Mouse (Mus musculus) limb, embryonic 12.5 days (tissue): ENCODE data around the gene Sufu. TPM values are rescaled to one million over a fixed set of nuclear protein-coding genes. Genes with fewer than 3 reads are reported as not detected.

Experiments used
- ATAC-seq: fragments of 200-750 bp; cut with Nextera tagmentation; 2 replicates; pipeline ENCODE4 v1.8.0; 2017; ENCODE audit warnings: low read depth, moderate TSS enrichment; ENCODE audit not compliant: insufficient number of reproducible peaks, insufficient read depth, low FRiP score, low TSS enrichment
- H3K27ac ChIP-seq: fragments of 300-500 bp; sonication (generic); 2 replicates; pipeline ENCODE4 v1.5.1; 2016; ENCODE audit warnings: mild to moderate bottlenecking, moderate library complexity
- H3K27me3 ChIP-seq: fragments of 300-500 bp; sonication (generic); 2 replicates; pipeline ENCODE4 v1.6.1; 2016; ENCODE audit warnings: mild to moderate bottlenecking, moderate library complexity
- H3K36me3 ChIP-seq: fragments of 300-500 bp; sonication (generic); 2 replicates; pipeline ENCODE4 v1.6.1; 2016; ENCODE audit warnings: mild to moderate bottlenecking, moderate library complexity
- H3K4me1 ChIP-seq: fragments of 300-500 bp; sonication (generic); replicated peaks from 2 replicates; pipeline ENCODE4 v1.6.1; 2016
- H3K4me2 ChIP-seq: fragments of 300-500 bp; sonication (generic); 2 replicates; pipeline ENCODE4 v1.6.1; 2016; ENCODE audit warnings: mild to moderate bottlenecking, moderate library complexity
- H3K4me3 ChIP-seq: fragments of 300-500 bp; sonication (generic); replicated peaks from 2 replicates; pipeline ENCODE4 v1.5.1; 2016; ENCODE audit warnings: mild to moderate bottlenecking
- H3K9ac ChIP-seq: fragments of 300-500 bp; sonication (generic); replicated peaks from 2 replicates; pipeline ENCODE4 v1.6.1; 2016; ENCODE audit warnings: mild to moderate bottlenecking, moderate library complexity
- H3K9me3 ChIP-seq: fragments of 300-500 bp; sonication (generic); 2 replicates; pipeline ENCODE4 v1.6.1; 2016; ENCODE audit warnings: mild to moderate bottlenecking, moderate library complexity
- WGBS: fragments of 180-500 bp; shearing (Covaris S2); methylation state at CpG from one replicate; pipeline ENCODE4 v1.1.7; 2016; 5-methylcytosine and 5-hydroxymethylcytosine counted together
- polyA plus RNA-seq: library from polyadenylated mRNA; unstranded; fragments of >200 nt; fragmentation: Nextera tagmentation; extraction: Ambion mirVana; gene quantifications from 2 replicates; pipeline ENCODE4 v1.2.1, GENCODE M21; 2016

The Sufu gene
- polyA plus RNA-seq, 1 experiment from 2014 or later, result 44.4 TPM

GRCm38 (mm10) chr19:46533066-46533465 lies 136.4 kb downstream of the Sufu start:
- no peaks in the 10 kb centered on the region for H3K27me3 ChIP-seq
- no peaks in the 10 kb centered on the region for H3K9me3 ChIP-seq
- 56% methylated on average over 4 of the region's 4 CpGs for WGBS
- H3K4me2 ChIP-seq, result no peak overlapping the region
- no peak for ATAC-seq
- H3K4me3 ChIP-seq, result no peak overlapping the region
- H3K4me1 ChIP-seq, result peaks cover 60% of the 10 kb centered on the region
- H3K27ac ChIP-seq, result no peak overlapping the region
- H3K36me3 ChIP-seq, result peaks cover 21% of the 10 kb centered on the region
- no peak overlapping the region for H3K9ac ChIP-seq

GRCm38 (mm10) chr19:46533525-46533924 lies 136.8 kb downstream of the Sufu start:
- Histone ChIP-seq H3K9ac (no peak overlapping the region), H3K27ac (no peak overlapping the region), H3K4me3 (no peak overlapping the region), H3K4me2 (no peak overlapping the region), H3K36me3 (peaks cover 23% of the 10 kb centered on the region), H3K27me3 (no peaks in the 10 kb centered on the region), H3K9me3 (no peaks in the 10 kb centered on the region), H3K4me1 (peaks cover 55% of the 10 kb centered on the region)
- 58% methylated on average over 5 of the region's 5 CpGs for WGBS
- ATAC-seq, result no peak

- Histone ChIP-seq H3K27ac (no peak overlapping the region), H3K4me2 (no peak overlapping the region), H3K9me3 (no peaks in the 10 kb centered on the region), H3K36me3 (peaks cover 27% of the 10 kb centered on the region), H3K4me1 (peaks cover 44% of the 10 kb centered on the region), H3K4me3 (no peak overlapping the region), H3K9ac (no peak overlapping the region), H3K27me3 (no peaks in the 10 kb centered on the region)
- no peak for ATAC-seq
- 47% methylated on average over 6 of the region's 6 CpGs for WGBS
Observed at GRCm38 (mm10) chr19:46534542-46535098, 137.9 kb downstream of the Sufu start.

- no peak for ATAC-seq
- H3K9me3 ChIP-seq, result no peaks in the 10 kb centered on the region
- H3K4me1 ChIP-seq, result peaks cover 18% of the 10 kb centered on the region
- H3K4me2 ChIP-seq, result no peak overlapping the region
- H3K36me3 ChIP-seq, result peaks cover 53% of the 10 kb centered on the region
- H3K27me3 ChIP-seq, result no peaks in the 10 kb centered on the region
- no peak overlapping the region for H3K27ac ChIP-seq
- no peak overlapping the region for H3K4me3 ChIP-seq
- H3K9ac ChIP-seq, result no peak overlapping the region
- WGBS, result 92% methylated on average over 9 of the region's 9 CpGs
Observed at GRCm38 (mm10) chr19:46537357-46537756, 140.7 kb downstream of the Sufu start.

GRCm38 (mm10) chr19:46538213-46538612 lies 141.5 kb downstream of the Sufu start:
- Histone ChIP-seq H3K27me3 (no peaks in the 10 kb centered on the region), H3K4me3 (no peak overlapping the region), H3K4me1 (peaks cover 9% of the 10 kb centered on the region), H3K9me3 (no peaks in the 10 kb centered on the region), H3K9ac (no peak overlapping the region), H3K27ac (no peak overlapping the region), H3K4me2 (no peak overlapping the region), H3K36me3 (peaks cover 62% of the 10 kb centered on the region)
- WGBS, result 86% methylated on average over 6 of the region's 6 CpGs
- ATAC-seq, result no peak

Other genes with a start within 250 kb of the Sufu start
- gene Pitx3, start 248.6 kb upstream of the Sufu start, polyA plus RNA-seq, result 8.7 and 9.5 TPM in 2 replicates
- gene Gbf1, start 244.4 kb upstream of the Sufu start, polyA plus RNA-seq, result 57.4 and 63.0 TPM in 2 replicates
- 8.5 and 9.5 TPM in 2 replicates for gene Nfkb2, start 92.6 kb upstream of the Sufu start, polyA plus RNA-seq
- 2.8 and 3.0 TPM in 2 replicates for gene Psd, start 69.7 kb upstream of the Sufu start, polyA plus RNA-seq
- gene Fbxl15, start 68.7 kb upstream of the Sufu start, polyA plus RNA-seq, result 14.3 and 14.4 TPM in 2 replicates
- 165 and 176 TPM in 2 replicates for gene Cuedc2, start 58.2 kb upstream of the Sufu start, polyA plus RNA-seq
- 3.8 and 4.4 TPM in 2 replicates for gene Mfsd13a, start 55.8 kb upstream of the Sufu start, polyA plus RNA-seq
- 2.3 TPM in 2 replicates for gene 2310034G01Rik, start 46.6 kb upstream of the Sufu start, polyA plus RNA-seq
- 145 and 147 TPM in 2 replicates for gene Actr1a, start 1.1 kb upstream of the Sufu start, polyA plus RNA-seq
- 17.3 and 21.5 TPM in 2 replicates for gene Trim8, start 104.8 kb downstream of the Sufu start, polyA plus RNA-seq
- 167 and 173 TPM in 2 replicates for gene Arl3, start 176.3 kb downstream of the Sufu start, polyA plus RNA-seq
- gene Sfxn2, start 176.5 kb downstream of the Sufu start, polyA plus RNA-seq, result 18.3 and 25.2 TPM in 2 replicates
- 48.3 and 48.6 TPM in 2 replicates for gene Wbp1l, start 202.2 kb downstream of the Sufu start, polyA plus RNA-seq